Mouse (Mus musculus) hindbrain, embryonic 10.5 days (tissue): ENCODE results near the gene Ccdc3. TPM values are rescaled to one million over a fixed set of nuclear protein-coding genes. Genes with fewer than 3 reads are reported as not detected.

Source experiments
- DNase-seq: peaks from one replicate; pipeline ENCODE4 v3.0.0-alpha.2; 2017; ENCODE audit warnings: low spot score
- H3K27ac ChIP-seq: fragments of 300-500 bp; sonication (generic); 2 replicates; pipeline ENCODE4 v1.5.1; 2016; ENCODE audit warnings: mild to moderate bottlenecking, moderate library complexity
- H3K27me3 ChIP-seq: fragments of 300-500 bp; sonication (generic); 2 replicates; pipeline ENCODE4 v1.6.1; 2016; ENCODE audit warnings: mild to moderate bottlenecking; ENCODE audit not compliant: poor library complexity, insufficient read depth, severe bottlenecking
- H3K36me3 ChIP-seq: fragments of 300-500 bp; sonication (generic); 2 replicates; pipeline ENCODE4 v1.6.1; 2016; ENCODE audit warnings: mild to moderate bottlenecking, moderate library complexity
- H3K4me1 ChIP-seq: fragments of 300-500 bp; sonication (generic); replicated peaks from 2 replicates; pipeline ENCODE4 v1.6.1; 2016; ENCODE audit warnings: mild to moderate bottlenecking
- H3K4me3 ChIP-seq: fragments of 300-500 bp; sonication (generic); 2 replicates; pipeline ENCODE4 v1.5.1; 2016; ENCODE audit warnings: mild to moderate bottlenecking, moderate library complexity
- H3K9me3 ChIP-seq: fragments of 300-500 bp; sonication (generic); 2 replicates; pipeline ENCODE4 v1.6.1; 2016; ENCODE audit warnings: mild to moderate bottlenecking, moderate library complexity
- WGBS: fragments of 180-500 bp; shearing (Covaris S2); methylation state at CpG from one replicate; pipeline ENCODE4 v1.1.7; 2016; 5-methylcytosine and 5-hydroxymethylcytosine counted together
- polyA plus RNA-seq: library from polyadenylated mRNA; unstranded; fragments of >200 nt; fragmentation: Nextera tagmentation; extraction: Ambion mirVana; gene quantifications from 2 replicates; pipeline ENCODE4 v1.2.1, GENCODE M21; 2016

The Ccdc3 gene
- polyA plus RNA-seq, 1 experiment from 2014 or later, result 6.9 TPM

DNA sequence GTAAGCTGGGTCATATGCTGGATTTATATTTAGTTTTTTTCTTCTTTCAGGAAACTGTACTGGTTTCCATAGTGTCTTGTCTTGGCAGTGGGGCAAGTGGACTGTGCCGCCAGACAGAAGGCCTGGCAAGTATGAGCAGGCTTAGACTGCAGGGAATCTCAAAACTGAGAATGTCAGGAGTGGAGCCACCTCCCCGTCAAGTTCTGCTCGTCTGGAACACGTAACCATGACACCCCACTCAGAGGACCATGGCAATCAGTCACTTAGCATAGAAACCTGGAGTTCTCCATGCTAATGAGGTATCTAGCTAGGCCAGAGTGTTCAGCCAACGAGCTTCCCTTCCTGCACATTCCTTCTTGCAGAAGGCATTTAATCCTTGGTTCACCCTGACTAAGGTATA lies 10.2 kb upstream of the Ccdc3 start:
- Histone ChIP-seq H3K36me3 (no peaks in the 10 kb centered on the region), H3K4me3 (no peak overlapping the region), H3K4me1 (peaks cover 23% of the 10 kb centered on the region), H3K27ac (no peak overlapping the region), H3K27me3 (no peaks in the 10 kb centered on the region), H3K9me3 (no peaks in the 10 kb centered on the region)
- 73% methylated on average over 5 of the region's 5 CpGs for WGBS
- no peak for DNase-seq

DNA sequence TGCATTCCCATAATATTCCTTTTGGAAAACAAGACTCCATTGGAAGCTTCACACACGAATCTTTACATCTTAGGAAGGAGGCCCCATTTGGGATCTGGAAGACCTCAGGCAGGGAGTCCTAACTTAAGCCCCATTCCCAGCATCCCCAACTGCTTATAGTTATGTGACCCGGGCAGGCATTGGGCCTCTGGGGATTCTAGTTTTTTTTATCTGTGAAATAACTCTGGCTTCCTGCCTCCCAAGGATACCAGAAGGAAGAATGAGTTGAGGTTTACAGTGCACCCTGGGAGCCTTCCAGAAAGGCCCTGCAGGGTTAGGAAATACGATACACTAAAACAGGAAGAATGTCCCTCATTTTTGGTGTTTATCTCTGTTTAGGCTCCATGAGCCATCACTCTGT lies 8.5 kb upstream of the Ccdc3 start:
- 54% methylated on average over 3 of the region's 3 CpGs for WGBS
- H3K4me1 ChIP-seq, result peaks cover 23% of the 10 kb centered on the region
- 0 out of 2 replicates have a peak, but pooled peaks cover 1% of the 10 kb centered on the region for H3K27me3 ChIP-seq
- no peak overlapping the region for H3K27ac ChIP-seq
- no peak for DNase-seq
- no peaks in the 10 kb centered on the region for H3K36me3 ChIP-seq
- no peaks in the 10 kb centered on the region for H3K9me3 ChIP-seq
- no peak overlapping the region for H3K4me3 ChIP-seq

GRCm38 (mm10) chr2:5132046-5132445 lies 5.5 kb upstream of the Ccdc3 start:
- Histone ChIP-seq H3K4me1 (0 out of 2 replicates have a peak, but pooled peaks cover 12% of the 10 kb centered on the region), H3K27me3 (peaks cover 27% of the 10 kb centered on the region), H3K9me3 (no peaks in the 10 kb centered on the region), H3K4me3 (no peak overlapping the region), H3K36me3 (no peaks in the 10 kb centered on the region), H3K27ac (no peak overlapping the region)
- 85% methylated on average over 4 of the region's 4 CpGs for WGBS
- DNase-seq, result no peak

GRCm38 (mm10) chr2:5134959-5135743 lies 2.4 kb upstream of the Ccdc3 start:
- WGBS, result 87% methylated on average over 5 of the region's 5 CpGs

GRCm38 (mm10) chr2:5139961-5140360 lies 2.4 kb downstream of the Ccdc3 start:
- no peak overlapping the region for H3K27ac ChIP-seq
- peaks cover 60% of the 10 kb centered on the region for H3K27me3 ChIP-seq
- no peaks in the 10 kb centered on the region for H3K9me3 ChIP-seq
- no peak for DNase-seq
- 45% methylated on average over 4 of the region's 4 CpGs for WGBS
- H3K4me1 ChIP-seq, result peaks cover 14% of the 10 kb centered on the region
- H3K36me3 ChIP-seq, result no peaks in the 10 kb centered on the region
- no peak overlapping the region for H3K4me3 ChIP-seq

More at GRCm38 (mm10) chr2:5134959-5135743, 2.4 kb upstream of the Ccdc3 start:
- no peaks in the 10 kb centered on the region for H3K9me3 ChIP-seq
- H3K4me1 ChIP-seq, result peaks cover 14% of the 10 kb centered on the region
- H3K4me3 ChIP-seq, result no peak overlapping the region
- H3K27ac ChIP-seq, result no peak overlapping the region
- H3K27me3 ChIP-seq, result peaks cover 57% of the 10 kb centered on the region
- DNase-seq, result no peak
- H3K36me3 ChIP-seq, result no peaks in the 10 kb centered on the region

GRCm38 (mm10) chr2:5144446-5144845 lies 6.9 kb downstream of the Ccdc3 start:
- H3K27me3 ChIP-seq, result peaks cover 16% of the 10 kb centered on the region
- no peak overlapping the region for H3K27ac ChIP-seq
- DNase-seq, result no peak
- no peaks in the 10 kb centered on the region for H3K9me3 ChIP-seq
- 73% methylated on average over 6 of the region's 6 CpGs for WGBS
- H3K4me1 ChIP-seq, result 0 out of 2 replicates have a peak, but pooled peaks cover 4% of the 10 kb centered on the region
- no peak overlapping the region for H3K4me3 ChIP-seq
- no peaks in the 10 kb centered on the region for H3K36me3 ChIP-seq

GRCm38 (mm10) chr2:5147907-5148306 lies 10.3 kb downstream of the Ccdc3 start:
- DNase-seq, result no peak
- no peaks in the 10 kb centered on the region for H3K27me3 ChIP-seq
- H3K4me1 ChIP-seq, result no peaks in the 10 kb centered on the region
- 88% methylated on average over 2 of the region's 2 CpGs for WGBS
- H3K36me3 ChIP-seq, result no peaks in the 10 kb centered on the region
- no peak overlapping the region for H3K27ac ChIP-seq
- H3K4me3 ChIP-seq, result no peak overlapping the region
- no peaks in the 10 kb centered on the region for H3K9me3 ChIP-seq

GRCm38 (mm10) chr2:5154711-5155110 lies 17.1 kb downstream of the Ccdc3 start:
- 89% methylated on average over 5 of the region's 5 CpGs for WGBS
- Histone ChIP-seq H3K9me3 (no peaks in the 10 kb centered on the region), H3K36me3 (no peaks in the 10 kb centered on the region), H3K4me3 (no peak overlapping the region), H3K4me1 (0 out of 2 replicates have a peak, but pooled peaks cover 3% of the 10 kb centered on the region), H3K27ac (no peak overlapping the region), H3K27me3 (no peaks in the 10 kb centered on the region)
- no peak for DNase-seq

GRCm38 (mm10) chr2:5160236-5160848 lies 22.8 kb downstream of the Ccdc3 start:
- DNase-seq, result no peak
- 84% methylated on average over 11 of the region's 11 CpGs for WGBS
- no peak overlapping the region for H3K4me3 ChIP-seq
- H3K27ac ChIP-seq, result no peak overlapping the region
- H3K36me3 ChIP-seq, result no peaks in the 10 kb centered on the region
- H3K4me1 ChIP-seq, result peaks cover 11% of the 10 kb centered on the region; the same call in 1 of the 2 replicates
- H3K9me3 ChIP-seq, result no peaks in the 10 kb centered on the region
- H3K27me3 ChIP-seq, result no peaks in the 10 kb centered on the region

- WGBS, result 71% methylated on average over 11 of the region's 11 CpGs
- DNase-seq, result no peak
- Histone ChIP-seq H3K4me3 (no peak overlapping the region), H3K36me3 (no peaks in the 10 kb centered on the region), H3K4me1 (peaks cover 11% of the 10 kb centered on the region; the same call in 1 of the 2 replicates), H3K27me3 (no peaks in the 10 kb centered on the region), H3K9me3 (no peaks in the 10 kb centered on the region), H3K27ac (no peak overlapping the region)
Observed at GRCm38 (mm10) chr2:5161002-5161745, 23.6 kb downstream of the Ccdc3 start.

- Histone ChIP-seq H3K9me3 (no peaks in the 10 kb centered on the region), H3K27ac (no peak overlapping the region), H3K36me3 (no peaks in the 10 kb centered on the region), H3K27me3 (no peaks in the 10 kb centered on the region), H3K4me1 (peaks cover 11% of the 10 kb centered on the region; the same call in 1 of the 2 replicates), H3K4me3 (no peak overlapping the region)
- no peak for DNase-seq
- WGBS, result 85% methylated on average over 3 of the region's 3 CpGs
Observed at GRCm38 (mm10) chr2:5161908-5162674, 24.5 kb downstream of the Ccdc3 start.

DNA sequence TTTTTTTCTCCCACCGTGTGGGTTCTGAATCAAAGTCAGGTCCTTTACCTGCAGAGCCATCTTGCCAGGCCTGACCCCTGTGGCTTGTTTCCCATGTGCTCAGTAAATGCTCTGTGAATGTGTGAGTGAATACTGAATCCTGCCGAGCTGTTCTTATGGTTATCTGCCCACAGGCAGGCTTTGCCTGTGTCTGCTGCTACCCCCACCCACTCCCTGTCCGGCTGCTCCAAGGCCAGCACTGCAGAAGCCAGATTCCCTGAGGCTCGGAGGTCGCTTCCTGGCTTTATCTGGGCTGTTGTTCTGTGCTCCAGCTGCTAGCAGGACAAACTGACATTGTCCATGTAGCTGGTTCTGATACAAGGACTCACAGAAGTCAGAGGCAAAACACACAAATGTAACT lies 25.2 kb downstream of the Ccdc3 start:
- 53% methylated on average over 5 of the region's 5 CpGs for WGBS
- H3K36me3 ChIP-seq, result no peaks in the 10 kb centered on the region
- no peak overlapping the region for H3K27ac ChIP-seq

More for the DNA sequence above, 25.2 kb downstream of the Ccdc3 start:
- no peaks in the 10 kb centered on the region for H3K9me3 ChIP-seq
- no peaks in the 10 kb centered on the region for H3K27me3 ChIP-seq
- H3K4me3 ChIP-seq, result no peak overlapping the region
- DNase-seq, result no peak
- peaks cover 8% of the 10 kb centered on the region; the same call in 1 of the 2 replicates for H3K4me1 ChIP-seq
